Mouse (Mus musculus) MEL (cell line): ENCODE measurements around the gene Pqbp1. TPM values are rescaled to one million over a fixed set of nuclear protein-coding genes. Genes with fewer than 3 reads are reported as not detected.

Source experiments
- DNase-seq: peaks from one replicate; pipeline ENCODE4 v3.0.0; 2011; ENCODE audit warnings: low read depth, low spot score
- H3K27ac ChIP-seq: 2 replicates; pipeline ENCODE4 v1.5.1; 2012; ENCODE audit warnings: low read depth, mild to moderate bottlenecking, control low read depth, low read length, moderate library complexity; ENCODE audit not compliant: control insufficient read depth
- H3K27me3 ChIP-seq, 2 experiments: fragments of 150-350 bp in 1 of 2; sonication (generic) in 1 of 2; 2 replicates each; pipeline ENCODE4 v1.6.1; 2012; ENCODE audit warnings: low read length in 2 of 2, mild to moderate bottlenecking in 2 of 2, improper control_type of control experiment in 1 of 2, moderate library complexity in 1 of 2; ENCODE audit not compliant: insufficient read depth in 2 of 2, control insufficient read depth in 1 of 2
- H3K36me3 ChIP-seq, 2 experiments: 2 replicates each; pipeline ENCODE4 v1.6.1; 2012 to 2014; ENCODE audit warnings: low read length in 2 of 2, improper control_type of control experiment in 1 of 2, inconsistent platforms in 1 of 2, mild to moderate bottlenecking in 1 of 2; ENCODE audit not compliant: insufficient read depth in 2 of 2, control insufficient read depth in 1 of 2
- H3K4me1 ChIP-seq, 2 experiments: fragments of 150-350 bp in 1 of 2; sonication (generic) in 1 of 2; 2 replicates each; pipeline ENCODE4 v1.6.1; 2012; ENCODE audit warnings: low read length in 2 of 2, improper control_type of control experiment in 1 of 2, mild to moderate bottlenecking in 1 of 2; ENCODE audit not compliant: insufficient read depth in 2 of 2, control insufficient read depth in 1 of 2
- H3K4me3 ChIP-seq, 2 experiments: fragments of 150-350 bp in 1 of 2; sonication (generic) in 1 of 2; 2 replicates each; pipeline ENCODE4 v1.5.1; 2012; ENCODE audit warnings: low read depth in 2 of 2, low read length in 2 of 2, mild to moderate bottlenecking in 2 of 2, moderate library complexity in 2 of 2, control low read depth in 1 of 2, improper control_type of control experiment in 1 of 2; ENCODE audit not compliant: control insufficient read depth in 1 of 2, insufficient read depth in 1 of 2
- H3K79me2 ChIP-seq: 2 replicates; pipeline ENCODE4 v1.6.1; 2012; ENCODE audit warnings: mild to moderate bottlenecking, low read length, moderate library complexity; ENCODE audit not compliant: control insufficient read depth, poor library complexity, insufficient read depth
- H3K9ac ChIP-seq: 2 replicates; pipeline ENCODE4 v1.6.1; 2012; ENCODE audit warnings: low read depth, mild to moderate bottlenecking, control low read depth, low read length, moderate library complexity; ENCODE audit not compliant: control insufficient read depth, poor library complexity, severe bottlenecking
- H3K9me3 ChIP-seq: fragments of 150-350 bp; sonication (generic); replicated peaks from 2 replicates; pipeline ENCODE4 v1.6.1; 2012; ENCODE audit warnings: mild to moderate bottlenecking, low read length, improper control_type of control experiment, moderate library complexity; ENCODE audit not compliant: insufficient read depth
- CHD2 ChIP-seq: IDR thresholded peaks from 2 replicates; pipeline ENCODE4 v1.6.1; 2011; ENCODE audit warnings: low read length, improper control_type of control experiment
- RCOR1 ChIP-seq: IDR thresholded peaks from 2 replicates; pipeline ENCODE4 v1.6.1; 2012; ENCODE audit warnings: low read depth, mild to moderate bottlenecking, inconsistent platforms, low read length, improper control_type of control experiment
- polyA plus RNA-seq, 2 experiments: library from polyadenylated mRNA; stranded (reverse) in 1 of 2; unstranded in 1 of 2; fragments of >175 nt in 1 of 2; fragments of >200 nt in 1 of 2; gene quantifications; 2 replicates each; pipeline versions ENCODE4 v1.2.1 to v1.2.4; 2012; ENCODE audit warnings: low replicate concordance in 2 of 2, low read depth in 1 of 2; ENCODE audit not compliant: insufficient read length in 2 of 2, insufficient read depth in 1 of 2, missing spikeins in 1 of 2
- total RNA-seq: library from RNA; depleted of rRNA; stranded (reverse); fragments of 300-350 nt; gene quantifications from 2 replicates; pipeline ENCODE4 v1.2.3, GENCODE M21; 2012; rRNA removed

Pqbp1 gene
- total and polyA plus RNA-seq, 3 experiments = 204 to 283 TPM; not detected in 1

DNA sequence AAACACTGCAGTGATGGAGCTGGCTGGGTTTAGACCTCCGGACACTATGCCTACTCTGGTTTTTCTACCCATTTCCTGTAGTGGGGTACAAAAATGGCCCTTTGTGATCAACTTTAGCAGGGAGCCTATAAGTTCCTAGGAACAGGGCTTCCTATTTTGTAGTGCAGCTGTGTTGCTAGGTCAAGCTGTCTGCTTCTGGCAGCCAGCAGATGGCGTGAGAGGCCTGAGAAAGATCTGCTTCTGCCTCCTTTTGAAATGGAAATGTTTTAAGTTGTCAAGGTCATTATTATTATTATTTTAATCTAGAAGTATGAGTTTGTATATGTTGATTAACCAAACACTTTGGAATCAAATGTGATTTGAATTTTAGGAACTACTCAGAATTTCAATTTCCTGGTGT lies 44.5 kb downstream of the Pqbp1 start (continued):
- no peak for TF ChIP-seq RCOR1

DNA sequence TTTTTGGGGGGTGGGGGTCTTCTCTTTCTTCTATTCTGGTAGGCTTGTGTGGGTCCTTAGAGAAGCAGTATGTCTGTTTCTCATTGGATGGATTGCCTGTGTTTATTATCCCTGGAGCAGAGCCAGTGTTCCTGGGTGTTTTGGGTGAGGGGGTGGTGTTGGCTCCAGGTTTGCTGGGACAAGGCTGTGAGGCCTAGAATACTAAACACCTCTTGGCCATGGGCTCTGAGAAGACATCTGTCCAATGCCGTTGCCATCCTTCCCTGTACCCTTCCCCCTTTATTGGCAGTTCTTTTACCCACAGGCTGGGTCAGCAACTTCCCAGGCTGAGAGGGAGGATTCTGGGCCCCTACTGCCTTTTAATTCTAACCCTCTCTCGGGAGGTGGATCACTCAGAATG lies 51.2 kb downstream of the Pqbp1 start:
- Histone ChIP-seq H3K79me2 (peaks cover 52% of the 10 kb centered on the region), H3K4me1 (peaks cover 0 to 4% of the 10 kb centered on the region in 2 experiments; a peak in 1 of 4 replicates), H3K27ac (no peak overlapping the region), H3K9ac (no peak overlapping the region), H3K4me3 (no peak overlapping the region), H3K9me3 (no peaks in the 10 kb centered on the region), H3K36me3 (peaks cover 10 to 27% of the 10 kb centered on the region in 2 experiments), H3K27me3 (no peaks in the 10 kb centered on the region)
- TF ChIP-seq CHD2 = no peak
- no peak for DNase-seq

Other genes with a start within 250 kb of the Pqbp1 start
- 1.2 TPM in 2 replicates for gene Prickle3, start 242.0 kb downstream of the Pqbp1 start, total RNA-seq
- 1 to 10 TPM in 1 of 2 experiments, not detected in 1; 3.3 TPM for gene Prickle3, start 242.0 kb downstream of the Pqbp1 start, polyA plus RNA-seq
- gene Plp2, start 227.9 kb downstream of the Pqbp1 start, total RNA-seq = 95.7 and 148 TPM in 2 replicates
- gene Plp2, start 227.9 kb downstream of the Pqbp1 start, polyA plus RNA-seq = 100 to 1,000 TPM; 163 to 407 TPM
- gene Magix, start 218.0 kb downstream of the Pqbp1 start, total RNA-seq = 0.15 and 0.20 TPM in 2 replicates
- under 1 TPM in 1 of 2 experiments, not detected in 1; 0.33 TPM for gene Magix, start 218.0 kb downstream of the Pqbp1 start, polyA plus RNA-seq
- gene Gpkow, start 202.1 kb downstream of the Pqbp1 start, total RNA-seq = 23.0 and 23.4 TPM in 2 replicates
- gene Gpkow, start 202.1 kb downstream of the Pqbp1 start, polyA plus RNA-seq = 100 to 1,000 TPM in 1 of 2 experiments, 10 to 100 TPM in 1; 37.0 to 539 TPM
- 13.9 and 16.0 TPM in 2 replicates for gene Wdr45, start 184.9 kb downstream of the Pqbp1 start, total RNA-seq
- 10 to 100 TPM in 1 of 2 experiments, not detected in 1; 36.1 TPM for gene Wdr45, start 184.9 kb downstream of the Pqbp1 start, polyA plus RNA-seq
- gene Gm45208, start 177.0 kb downstream of the Pqbp1 start, total RNA-seq = 0.36 TPM in 1 of 2 replicates, not detected in the other
- gene Gm45208, start 177.0 kb downstream of the Pqbp1 start, polyA plus RNA-seq = 10 to 100 TPM in 1 of 2 experiments, not detected in 1; 11.0 TPM
- 19.1 and 23.0 TPM in 2 replicates for gene Praf2, start 170.8 kb downstream of the Pqbp1 start, total RNA-seq
- gene Praf2, start 170.8 kb downstream of the Pqbp1 start, polyA plus RNA-seq = 10 to 100 TPM in 1 of 2 experiments, not detected in 1; 60.1 TPM
- gene Ccdc120, start 148.4 kb downstream of the Pqbp1 start, total RNA-seq = 3.9 and 5.8 TPM in 2 replicates
- gene Ccdc120, start 148.4 kb downstream of the Pqbp1 start, polyA plus RNA-seq = 10 to 100 TPM in 1 of 2 experiments, not detected in 1; 12.2 TPM
- 20.6 and 23.4 TPM in 2 replicates for gene Tfe3, start 136.7 kb downstream of the Pqbp1 start, total RNA-seq
- gene Tfe3, start 136.7 kb downstream of the Pqbp1 start, polyA plus RNA-seq = 10 to 100 TPM in 1 of 2 experiments, not detected in 1; 64.7 TPM
- 36.2 and 40.5 TPM in 2 replicates for gene Gripap1, start 109.5 kb downstream of the Pqbp1 start, total RNA-seq
- gene Gripap1, start 109.5 kb downstream of the Pqbp1 start, polyA plus RNA-seq = 100 to 1,000 TPM in 1 of 2 experiments, 10 to 100 TPM in 1; 84.6 to 244 TPM
- gene Kcnd1, start 77.0 kb downstream of the Pqbp1 start, total RNA-seq = 0.26 and 0.31 TPM in 2 replicates
- gene Kcnd1, start 77.0 kb downstream of the Pqbp1 start, polyA plus RNA-seq = 1 to 10 TPM in 1 of 2 experiments, not detected in 1; 1.4 TPM
- gene Otud5, start 57.9 kb downstream of the Pqbp1 start, total RNA-seq = 76.4 and 82.6 TPM in 2 replicates
- gene Otud5, start 57.9 kb downstream of the Pqbp1 start, polyA plus RNA-seq = 1,000 to 10,000 TPM in 1 of 2 experiments, 100 to 1,000 TPM in 1; 197 to 1,180 TPM
- gene Pim2, start 21.0 kb downstream of the Pqbp1 start, total RNA-seq = 5.9 and 6.4 TPM in 2 replicates
- 10 to 100 TPM in 1 of 2 experiments, not detected in 1; 21.7 TPM for gene Pim2, start 21.0 kb downstream of the Pqbp1 start, polyA plus RNA-seq
- 66.7 and 67.0 TPM in 2 replicates for gene Slc35a2, start 15.2 kb downstream of the Pqbp1 start, total RNA-seq
- gene Slc35a2, start 15.2 kb downstream of the Pqbp1 start, polyA plus RNA-seq = 10 to 100 TPM in 1 of 2 experiments, not detected in 1; 96.0 TPM
- 96.5 and 107 TPM in 2 replicates for gene Timm17b, start 88 bp upstream of the Pqbp1 start, total RNA-seq
- 100 to 1,000 TPM in 1 of 2 experiments, not detected in 1; 381 TPM for gene Timm17b, start 88 bp upstream of the Pqbp1 start, polyA plus RNA-seq
- not detected in 2 replicates for gene Gm10491, start 8.6 kb upstream of the Pqbp1 start, total RNA-seq
- gene Gm10491, start 8.6 kb upstream of the Pqbp1 start, polyA plus RNA-seq = not detected
- not detected in 2 replicates for gene Gm10490, start 10.3 kb upstream of the Pqbp1 start, total RNA-seq
- gene Gm10490, start 10.3 kb upstream of the Pqbp1 start, polyA plus RNA-seq = not detected
- gene Pcsk1n, start 20.6 kb upstream of the Pqbp1 start, total RNA-seq = not detected in 2 replicates
- gene Pcsk1n, start 20.6 kb upstream of the Pqbp1 start, polyA plus RNA-seq = not detected
- gene Eras, start 29.3 kb upstream of the Pqbp1 start, total RNA-seq = not detected in 2 replicates
- gene Eras, start 29.3 kb upstream of the Pqbp1 start, polyA plus RNA-seq = not detected
- gene Hdac6, start 48.6 kb upstream of the Pqbp1 start, total RNA-seq = 6.3 and 7.8 TPM in 2 replicates
- gene Hdac6, start 48.6 kb upstream of the Pqbp1 start, polyA plus RNA-seq = 10 to 100 TPM in 1 of 2 experiments, not detected in 1; 19.7 TPM
- 321 and 385 TPM in 2 replicates for gene Gata1, start 78.8 kb upstream of the Pqbp1 start, total RNA-seq
- gene Gata1, start 78.8 kb upstream of the Pqbp1 start, polyA plus RNA-seq = 100 to 1,000 TPM; 128 to 496 TPM
- gene Glod5, start 119.2 kb upstream of the Pqbp1 start, total RNA-seq = not detected in 2 replicates
- gene Glod5, start 119.2 kb upstream of the Pqbp1 start, polyA plus RNA-seq = under 1 TPM in 1 of 2 experiments, not detected in 1; 0.11 TPM
- gene Suv39h1, start 175.5 kb upstream of the Pqbp1 start, total RNA-seq = 103 and 104 TPM in 2 replicates
- 100 to 1,000 TPM; 122 to 129 TPM for gene Suv39h1, start 175.5 kb upstream of the Pqbp1 start, polyA plus RNA-seq
- gene Was, start 191.2 kb upstream of the Pqbp1 start, total RNA-seq = 133 and 146 TPM in 2 replicates
- gene Was, start 191.2 kb upstream of the Pqbp1 start, polyA plus RNA-seq = 100 to 1,000 TPM in 1 of 2 experiments, not detected in 1; 167 TPM
- gene Wdr13, start 233.6 kb upstream of the Pqbp1 start, total RNA-seq = 23.8 and 29.6 TPM in 2 replicates
- gene Wdr13, start 233.6 kb upstream of the Pqbp1 start, polyA plus RNA-seq = 10 to 100 TPM in 1 of 2 experiments, not detected in 1; 46.8 TPM
- 906 and 1,021 TPM in 2 replicates for gene Rbm3, start 246.6 kb upstream of the Pqbp1 start, total RNA-seq
- gene Rbm3, start 246.6 kb upstream of the Pqbp1 start, polyA plus RNA-seq = 100 to 1,000 TPM in 1 of 2 experiments, not detected in 1; 750 TPM